In the genomic region with DNA sequence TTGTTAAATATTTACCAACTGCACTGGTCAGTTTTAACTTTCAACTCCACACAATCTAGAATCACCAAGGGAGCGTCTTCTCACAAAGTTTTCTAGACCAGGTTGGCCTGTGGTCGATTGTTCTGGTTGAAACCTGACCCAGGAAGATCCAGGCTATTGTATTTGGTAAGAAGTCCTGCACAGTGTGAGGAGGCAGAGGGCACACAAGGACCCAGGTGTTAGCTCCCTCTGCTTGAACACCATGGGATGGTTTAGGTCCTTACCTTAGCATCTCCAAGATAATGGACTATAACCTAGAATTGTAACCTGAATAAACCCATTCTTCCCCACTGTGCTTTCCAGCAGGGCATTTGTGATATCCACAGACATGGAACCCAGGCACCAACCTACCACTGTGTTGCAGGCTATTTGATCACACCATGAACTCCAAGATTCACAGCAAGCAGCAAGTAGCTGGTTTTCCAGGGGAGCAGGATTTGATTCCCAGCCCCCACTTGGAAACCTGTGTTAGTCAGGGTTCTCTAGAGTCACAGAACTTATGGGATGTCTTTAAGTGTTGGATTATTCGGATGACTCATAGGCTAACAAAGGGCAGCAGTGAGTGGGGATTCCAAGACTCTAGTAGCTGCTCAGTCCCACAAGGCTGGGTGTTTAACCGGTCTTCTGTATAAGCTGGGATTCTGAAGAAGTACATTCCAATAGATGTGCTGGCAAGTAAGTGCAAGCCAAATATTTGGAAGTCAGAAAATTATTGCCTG, we compare ENCODE assay signal across 13 mouse cellular contexts.
"Had no signal": no experiment of that assay in that cellular context is flagged by ENCODE, and none has a peak within 500 bp of the region (broad histone marks: within the 10 kb centered on the region; RNA-seq: fewer than 3 reads in every experiment).

No protein-coding gene starts in this region.

- H3K4me2 ChIP-seq: limb, embryonic 15.5 days; liver, embryonic 12.5 days; midbrain, embryonic 12.5 days; neural tube, embryonic 13.5 days; stomach, embryonic 15.5 days had no signal

- H3K4me1 ChIP-seq: limb, embryonic 15.5 days; midbrain, embryonic 12.5 days; stomach, embryonic 15.5 days had no signal

- H3K4me3 ChIP-seq: limb, embryonic 15.5 days; liver, embryonic 12.5 days; midbrain, embryonic 12.5 days; neural tube, embryonic 13.5 days; stomach, embryonic 15.5 days had no signal

- DNase-seq: kidney, adult 8-10 months; kidney, postnatal 10 days; layer of hippocampus, adult 9-11 months; layer of hippocampus, postnatal 36 days; lung, postnatal 14 days; retina, postnatal 1 day; thymus, postnatal 14 days had no signal

- H3K9me3 ChIP-seq: limb, embryonic 15.5 days; midbrain, embryonic 12.5 days; neural tube, embryonic 13.5 days; stomach, embryonic 15.5 days had no signal

- H3K27ac ChIP-seq: limb, embryonic 15.5 days; liver, embryonic 12.5 days; midbrain, embryonic 12.5 days; neural tube, embryonic 13.5 days; stomach, embryonic 15.5 days had no signal

- H3K36me3 ChIP-seq: limb, embryonic 15.5 days; liver, embryonic 12.5 days; midbrain, embryonic 12.5 days; neural tube, embryonic 13.5 days; stomach, embryonic 15.5 days had no signal

- ATAC-seq: liver, embryonic 12.5 days; midbrain, embryonic 16.5 days had no signal

- H3K27me3 ChIP-seq: limb, embryonic 15.5 days; liver, embryonic 12.5 days; midbrain, embryonic 12.5 days; neural tube, embryonic 13.5 days; stomach, embryonic 15.5 days had no signal

- H3K9ac ChIP-seq: limb, embryonic 15.5 days; liver, embryonic 12.5 days; midbrain, embryonic 12.5 days; neural tube, embryonic 13.5 days; stomach, embryonic 15.5 days had no signal
